Mouse (Mus musculus) heart, embryonic 11.5 days (tissue): ENCODE measurements at regions not wholly inside any gene's neighbourhood (a gene's known extent, or its start where the extent isn't known, plus 50 kb on each side); places are given as distances from the start of the nearest gene placed in this dataset.

Experiments
- ATAC-seq: fragments of 200-750 bp; cut with Nextera tagmentation; replicated peaks from 2 replicates; pipeline ENCODE4 v1.8.0; 2017; ENCODE audit warnings: moderate library complexity; ENCODE audit not compliant: insufficient number of reproducible peaks, low FRiP score, low TSS enrichment
- H3K27ac ChIP-seq: fragments of 300-500 bp; sonication (generic); 2 replicates; pipeline ENCODE4 v1.5.1; 2014; ENCODE audit warnings: mild to moderate bottlenecking, low read depth, low read length
- H3K27me3 ChIP-seq: fragments of 300-500 bp; sonication (generic); 2 replicates; pipeline ENCODE4 v1.6.1; 2014; ENCODE audit warnings: mild to moderate bottlenecking, low read length, mixed read lengths; ENCODE audit not compliant: control insufficient read depth, insufficient read depth
- H3K36me3 ChIP-seq: fragments of 300-500 bp; sonication (generic); 2 replicates; pipeline ENCODE4 v1.6.1; 2014; ENCODE audit warnings: mild to moderate bottlenecking, low read length, moderate library complexity, mixed read lengths; ENCODE audit not compliant: control insufficient read depth, insufficient read depth
- H3K4me1 ChIP-seq: fragments of 300-500 bp; sonication (generic); 2 replicates; pipeline ENCODE4 v1.6.1; 2014; ENCODE audit warnings: low read length; ENCODE audit not compliant: control insufficient read depth, insufficient read depth
- H3K4me2 ChIP-seq: fragments of 300-500 bp; sonication (generic); 2 replicates; pipeline ENCODE4 v1.6.1; 2014; ENCODE audit warnings: mild to moderate bottlenecking, moderate library complexity
- H3K4me3 ChIP-seq: fragments of 300-500 bp; sonication (generic); 2 replicates; pipeline ENCODE4 v1.5.1; 2014; ENCODE audit warnings: low read depth, low read length
- H3K9ac ChIP-seq: fragments of 300-500 bp; sonication (generic); 2 replicates; pipeline ENCODE4 v1.6.1; 2014; ENCODE audit warnings: mild to moderate bottlenecking, low read depth, low read length, moderate library complexity
- H3K9me3 ChIP-seq: fragments of 300-500 bp; sonication (generic); replicated peaks from 2 replicates; pipeline ENCODE4 v1.6.1; 2016; ENCODE audit warnings: low read length; ENCODE audit not compliant: control insufficient read depth
- WGBS: fragments of 180-500 bp; shearing (Covaris S2); extraction: QIAGEN DNeasy Blood & Tissue Kit; methylation state at CpG from one replicate; pipeline ENCODE4 v1.1.7; 2014; ENCODE audit not compliant: insufficient replicate concordance; 5-methylcytosine and 5-hydroxymethylcytosine counted together

- ATAC-seq = no peak
- H3K4me3 ChIP-seq = no peak overlapping the region
Observed at GRCm38 (mm10) chr5:133264976-133265375, 721.8 kb upstream of the Auts2 start.

GRCm38 (mm10) chr5:133218801-133219200 is 675.7 kb upstream of the Auts2 start:
- Histone ChIP-seq H3K27me3 (no peaks in the 10 kb centered on the region), H3K9ac (no peak overlapping the region), H3K4me1 (no peaks in the 10 kb centered on the region), H3K27ac (no peak overlapping the region), H3K4me2 (no peak overlapping the region), H3K4me3 (no peak overlapping the region), H3K9me3 (no peaks in the 10 kb centered on the region), H3K36me3 (no peaks in the 10 kb centered on the region)
- no peak for ATAC-seq
- 71% methylated on average over 3 of the region's 3 CpGs for WGBS

More at GRCm38 (mm10) chr5:133264976-133265375, 721.8 kb upstream of the Auts2 start:
- Histone ChIP-seq H3K27me3 (no peaks in the 10 kb centered on the region), H3K9me3 (no peaks in the 10 kb centered on the region), H3K4me2 (no peak overlapping the region), H3K4me1 (no peaks in the 10 kb centered on the region), H3K9ac (no peak overlapping the region), H3K27ac (no peak overlapping the region), H3K36me3 (no peaks in the 10 kb centered on the region)
- WGBS = 82% methylated on average over 7 of the region's 7 CpGs

GRCm38 (mm10) chr5:133198546-133198945 is 655.4 kb upstream of the Auts2 start:
- Histone ChIP-seq H3K9me3 (no peaks in the 10 kb centered on the region), H3K4me2 (no peak overlapping the region), H3K27me3 (no peaks in the 10 kb centered on the region), H3K4me3 (no peak overlapping the region), H3K36me3 (no peaks in the 10 kb centered on the region), H3K27ac (no peak overlapping the region), H3K4me1 (no peaks in the 10 kb centered on the region), H3K9ac (no peak overlapping the region)
- WGBS = 64% methylated on average over 1 of the region's 1 CpGs
- no peak for ATAC-seq

GRCm38 (mm10) chr5:133189798-133190571 is 646.8 kb upstream of the Auts2 start:
- WGBS = 79% methylated on average over 8 of the region's 8 CpGs
- Histone ChIP-seq H3K4me3 (no peak overlapping the region), H3K4me1 (no peaks in the 10 kb centered on the region), H3K27me3 (no peaks in the 10 kb centered on the region), H3K27ac (no peak overlapping the region), H3K36me3 (no peaks in the 10 kb centered on the region), H3K9ac (no peak overlapping the region), H3K9me3 (no peaks in the 10 kb centered on the region), H3K4me2 (no peak overlapping the region)
- no peak for ATAC-seq

GRCm38 (mm10) chr5:133175636-133176035 is 632.5 kb upstream of the Auts2 start:
- 82% methylated on average over 6 of the region's 6 CpGs for WGBS
- no peak overlapping the region for H3K4me3 ChIP-seq
- peaks cover 12% of the 10 kb centered on the region for H3K4me1 ChIP-seq
- H3K27me3 ChIP-seq = no peaks in the 10 kb centered on the region
- no peak overlapping the region for H3K4me2 ChIP-seq
- no peak for ATAC-seq
- H3K9me3 ChIP-seq = no peaks in the 10 kb centered on the region
- H3K9ac ChIP-seq = no peak overlapping the region
- H3K27ac ChIP-seq = no peak overlapping the region
- H3K36me3 ChIP-seq = no peaks in the 10 kb centered on the region

- Histone ChIP-seq H3K4me1 (peaks cover 12% of the 10 kb centered on the region), H3K36me3 (no peaks in the 10 kb centered on the region), H3K27me3 (no peaks in the 10 kb centered on the region), H3K9ac (no peak overlapping the region), H3K4me2 (no peak overlapping the region), H3K4me3 (no peak overlapping the region), H3K9me3 (no peaks in the 10 kb centered on the region), H3K27ac (peak overlapping the region; percentile 8; the same call in 1 of the 2 replicates)
- WGBS = 42% methylated on average over 6 of the region's 6 CpGs
- peak; percentile 79 for ATAC-seq
Observed at GRCm38 (mm10) chr5:133173155-133173723, 630.1 kb upstream of the Auts2 start.

- H3K27me3 ChIP-seq = no peaks in the 10 kb centered on the region
- no peak overlapping the region for H3K4me2 ChIP-seq
- no peak overlapping the region for H3K9ac ChIP-seq
- no peaks in the 10 kb centered on the region for H3K9me3 ChIP-seq
- peak overlapping the region; percentile 8; the same call in 1 of the 2 replicates for H3K27ac ChIP-seq
- H3K36me3 ChIP-seq = no peaks in the 10 kb centered on the region
- ATAC-seq = no peak
- peaks cover 12% of the 10 kb centered on the region for H3K4me1 ChIP-seq
- no peak overlapping the region for H3K4me3 ChIP-seq
- 80% methylated on average over 4 of the region's 4 CpGs for WGBS
Observed at GRCm38 (mm10) chr5:133172686-133173085, 629.5 kb upstream of the Auts2 start.

GRCm38 (mm10) chr5:133171266-133171665 is 628.1 kb upstream of the Auts2 start:
- Histone ChIP-seq H3K4me1 (peaks cover 12% of the 10 kb centered on the region), H3K27me3 (no peaks in the 10 kb centered on the region), H3K9ac (no peak overlapping the region), H3K4me3 (no peak overlapping the region), H3K9me3 (no peaks in the 10 kb centered on the region), H3K27ac (no peak overlapping the region), H3K36me3 (no peaks in the 10 kb centered on the region), H3K4me2 (no peak overlapping the region)
- WGBS = 54% methylated on average over 1 of the region's 1 CpGs
- no peak for ATAC-seq

- Histone ChIP-seq H3K4me2 (no peak overlapping the region), H3K4me3 (no peak overlapping the region), H3K4me1 (no peaks in the 10 kb centered on the region), H3K9me3 (no peaks in the 10 kb centered on the region), H3K36me3 (no peaks in the 10 kb centered on the region), H3K27me3 (no peaks in the 10 kb centered on the region), H3K9ac (no peak overlapping the region), H3K27ac (no peak overlapping the region)
- 69% methylated on average over 2 of the region's 2 CpGs for WGBS
- no peak for ATAC-seq
Observed at GRCm38 (mm10) chr5:133167576-133167975, 624.4 kb upstream of the Auts2 start.
